Mouse (Mus musculus) gastrocnemius, postnatal 4 days (tissue): ENCODE results near the gene Wdfy2. TPM values are rescaled to one million over a fixed set of nuclear protein-coding genes. Genes with fewer than 3 reads are reported as not detected.
"Not testable (repeated sequence)": the region's sequence is repeated elsewhere in the genome, so short reads cannot be mapped to it uniquely, and the experiment has no call there.

Experiments used
- DNase-seq, 2 experiments: peaks; one replicate each; pipeline ENCODE4 v3.0.0; 2021 to 2022; ENCODE audit warnings: low spot score in 2 of 2, mixed read lengths in 2 of 2
- total RNA-seq, 2 experiments: library from RNA; stranded (reverse); gene quantifications; 2 replicates each; pipeline ENCODE4 v1.2.3; 2021

The Wdfy2 gene
- total RNA-seq, 2 experiments from 2014 or later, result 12.4 to 14.0 TPM

GRCm38 (mm10) chr14:62878634-62879430, 41.4 kb downstream of the Wdfy2 start:
- no peak for DNase-seq

GRCm38 (mm10) chr14:62879497-62879896, 42.0 kb downstream of the Wdfy2 start:
- peak; percentile 45 to 72 for DNase-seq

- peak in 1 of 2 experiments; percentile 31 for DNase-seq
These were observed 42.8 kb downstream of the Wdfy2 start for GRCm38 (mm10) chr14:62880084-62880851.

- DNase-seq, result no peak
These were observed 44.7 kb downstream of the Wdfy2 start for GRCm38 (mm10) chr14:62882061-62882614.

- DNase-seq, result no peak
These were observed 46.1 kb downstream of the Wdfy2 start for GRCm38 (mm10) chr14:62883551-62883950.

GRCm38 (mm10) chr14:62884171-62884570, 46.7 kb downstream of the Wdfy2 start:
- no peak for DNase-seq

- DNase-seq, result no peak
These were observed 47.2 kb downstream of the Wdfy2 start for GRCm38 (mm10) chr14:62884639-62885038.

- no peak for DNase-seq
These were observed 47.7 kb downstream of the Wdfy2 start for GRCm38 (mm10) chr14:62885146-62885545.

GRCm38 (mm10) chr14:62891401-62891800, 53.9 kb downstream of the Wdfy2 start:
- DNase-seq, result no peak

GRCm38 (mm10) chr14:62892771-62893641, 55.5 kb downstream of the Wdfy2 start:
- DNase-seq, result no peak

GRCm38 (mm10) chr14:62893642-62894180, 56.2 kb downstream of the Wdfy2 start:
- not testable (repeated sequence) for DNase-seq

GRCm38 (mm10) chr14:62894924-62895840, 57.7 kb downstream of the Wdfy2 start:
- no peak for DNase-seq

- no peak for DNase-seq
These were observed 60.6 kb downstream of the Wdfy2 start for GRCm38 (mm10) chr14:62898061-62898460.

- no peak for DNase-seq
These were observed 70.4 kb downstream of the Wdfy2 start for GRCm38 (mm10) chr14:62907888-62908287.

GRCm38 (mm10) chr14:62908550-62908949, 71.1 kb downstream of the Wdfy2 start:
- no peak for DNase-seq

GRCm38 (mm10) chr14:62910859-62911258, 73.4 kb downstream of the Wdfy2 start:
- no peak for DNase-seq

- DNase-seq, result no peak
These were observed 77.7 kb downstream of the Wdfy2 start for GRCm38 (mm10) chr14:62915146-62915685.

- no peak for DNase-seq
These were observed 79.1 kb downstream of the Wdfy2 start for GRCm38 (mm10) chr14:62916488-62917034.

- no peak for DNase-seq
These were observed 83.9 kb downstream of the Wdfy2 start for GRCm38 (mm10) chr14:62921401-62921800.
